Mouse (Mus musculus): ENCODE results near the gene Calhm2.

Calhm2 gene

GRCm38 (mm10) chr19:47137771-47138421 is at the start of gene Calhm2:
Calhm2 (minus strand) TSS chr19:47138294.
- peak; percentile 67 to 69 for DNase-seq (ENCODE audit: low spot score in 2 of 2)

- no peak for DNase-seq (ENCODE audit: low spot score in 2 of 2)
Observed at GRCm38 (mm10) chr19:47186514-47187275, 48.6 kb upstream of the Calhm2 start.

GRCm38 (mm10) chr19:47184736-47185135 is 46.6 kb upstream of the Calhm2 start:
- no peak for DNase-seq (ENCODE audit: low spot score in 2 of 2)

GRCm38 (mm10) chr19:47184221-47184620 is 46.1 kb upstream of the Calhm2 start:
- no peak for DNase-seq (ENCODE audit: low spot score in 2 of 2)

- DNase-seq (ENCODE audit: low spot score in 2 of 2), result no peak
Observed at GRCm38 (mm10) chr19:47180011-47180410, 41.9 kb upstream of the Calhm2 start.

- DNase-seq (ENCODE audit: low spot score in 2 of 2), result no peak
Observed at GRCm38 (mm10) chr19:47179272-47179809, 41.2 kb upstream of the Calhm2 start.

GRCm38 (mm10) chr19:47178431-47179271 is 40.6 kb upstream of the Calhm2 start, which contains the start of gene Neurl1a:
Neurl1a (plus strand) TSS chr19:47178820.
- no peak for DNase-seq (ENCODE audit: low spot score in 2 of 2)

- DNase-seq (ENCODE audit: low spot score in 2 of 2), result no peak
Observed at GRCm38 (mm10) chr19:47178001-47178400, 39.9 kb upstream of the Calhm2 start.

GRCm38 (mm10) chr19:47176916-47177505 is 38.9 kb upstream of the Calhm2 start:
- DNase-seq (ENCODE audit: low spot score in 2 of 2), result no peak

- no peak for DNase-seq (ENCODE audit: low spot score in 2 of 2)
Observed at GRCm38 (mm10) chr19:47175472-47175871, 37.4 kb upstream of the Calhm2 start.

- no peak for DNase-seq (ENCODE audit: low spot score in 2 of 2)
Observed at GRCm38 (mm10) chr19:47174515-47174914, 36.4 kb upstream of the Calhm2 start.

- DNase-seq (ENCODE audit: low spot score in 2 of 2), result peak; percentile 53 to 80
Observed at GRCm38 (mm10) chr19:47168793-47169412, 30.8 kb upstream of the Calhm2 start.

GRCm38 (mm10) chr19:47168223-47168622 is 30.1 kb upstream of the Calhm2 start:
- peak; percentile 38 to 53 for DNase-seq (ENCODE audit: low spot score in 2 of 2)

GRCm38 (mm10) chr19:47167617-47168214 is 29.6 kb upstream of the Calhm2 start:
- no peak for DNase-seq (ENCODE audit: low spot score in 2 of 2)

- DNase-seq (ENCODE audit: low spot score in 2 of 2), result no peak
Observed at GRCm38 (mm10) chr19:47166758-47167157, 28.7 kb upstream of the Calhm2 start.

- no peak for DNase-seq (ENCODE audit: low spot score in 2 of 2)
Observed at GRCm38 (mm10) chr19:47163176-47163744, 25.2 kb upstream of the Calhm2 start.

- DNase-seq (ENCODE audit: low spot score in 2 of 2), result no peak
Observed at GRCm38 (mm10) chr19:47161669-47162068, 23.6 kb upstream of the Calhm2 start.

GRCm38 (mm10) chr19:47157664-47158063 is 19.6 kb upstream of the Calhm2 start, which contains the start of gene Calhm3:
Calhm3 (minus strand) TSS chr19:47157764.
- DNase-seq (ENCODE audit: low spot score in 2 of 2), result no peak

- no peak for DNase-seq (ENCODE audit: low spot score in 2 of 2)
Observed at GRCm38 (mm10) chr19:47153767-47154166, 15.7 kb upstream of the Calhm2 start.

- no peak for DNase-seq (ENCODE audit: low spot score in 2 of 2)
Observed at GRCm38 (mm10) chr19:47152062-47152369, 13.9 kb upstream of the Calhm2 start.

Data from heart, adult 9 months (tissue).